Mouse (Mus musculus): ENCODE results near the gene Plpp4.

Plpp4 gene

GRCm38 (mm10) chr7:129301622-129302021 is 44.8 kb downstream of the Plpp4 start:
- no peak for DNase-seq (ENCODE audit: low read depth, low spot score)

- no peak for DNase-seq (ENCODE audit: low read depth, low spot score)
Observed at GRCm38 (mm10) chr7:129303356-129303755, 46.5 kb downstream of the Plpp4 start.

- DNase-seq (ENCODE audit: low read depth, low spot score) = no peak
Observed at GRCm38 (mm10) chr7:129307042-129307825, 50.4 kb downstream of the Plpp4 start.

- DNase-seq (ENCODE audit: low read depth, low spot score) = no peak
Observed at GRCm38 (mm10) chr7:129308661-129309060, 51.8 kb downstream of the Plpp4 start.

GRCm38 (mm10) chr7:129312521-129312920 is 55.7 kb downstream of the Plpp4 start:
- no peak for DNase-seq (ENCODE audit: low read depth, low spot score)

- DNase-seq (ENCODE audit: low read depth, low spot score) = no peak
Observed at GRCm38 (mm10) chr7:129313969-129314368, 57.1 kb downstream of the Plpp4 start.

GRCm38 (mm10) chr7:129340096-129340495 is 83.3 kb downstream of the Plpp4 start:
- no peak for DNase-seq (ENCODE audit: low read depth, low spot score)

- DNase-seq (ENCODE audit: low read depth, low spot score) = no peak
Observed at GRCm38 (mm10) chr7:129355561-129355960, 98.7 kb downstream of the Plpp4 start.

GRCm38 (mm10) chr7:129375306-129375705 is 118.5 kb downstream of the Plpp4 start:
- DNase-seq (ENCODE audit: low read depth, low spot score) = no peak

- no peak for DNase-seq (ENCODE audit: low read depth, low spot score)
Observed at GRCm38 (mm10) chr7:129385149-129385548, 128.3 kb downstream of the Plpp4 start.

- DNase-seq (ENCODE audit: low read depth, low spot score) = no peak
Observed at GRCm38 (mm10) chr7:129392835-129393489, 136.1 kb downstream of the Plpp4 start.

GRCm38 (mm10) chr7:129396561-129396960 is 139.7 kb downstream of the Plpp4 start:
- DNase-seq (ENCODE audit: low read depth, low spot score) = no peak

GRCm38 (mm10) chr7:129399071-129399470 is 142.2 kb downstream of the Plpp4 start:
- no peak for DNase-seq (ENCODE audit: low read depth, low spot score)

GRCm38 (mm10) chr7:129402695-129403364 is 146.0 kb downstream of the Plpp4 start:
- no peak for DNase-seq (ENCODE audit: low read depth, low spot score)

- DNase-seq (ENCODE audit: low read depth, low spot score) = no peak
Observed at GRCm38 (mm10) chr7:129406069-129406468, 149.2 kb downstream of the Plpp4 start.

GRCm38 (mm10) chr7:129412695-129413094 is 155.9 kb downstream of the Plpp4 start:
- no peak for DNase-seq (ENCODE audit: low read depth, low spot score)

- DNase-seq (ENCODE audit: low read depth, low spot score) = no peak
Observed at GRCm38 (mm10) chr7:129415179-129415578, 158.3 kb downstream of the Plpp4 start.

GRCm38 (mm10) chr7:129421181-129421580 is 164.3 kb downstream of the Plpp4 start:
- DNase-seq (ENCODE audit: low read depth, low spot score) = no peak

GRCm38 (mm10) chr7:129425554-129425953 is 168.7 kb downstream of the Plpp4 start:
- DNase-seq (ENCODE audit: low read depth, low spot score) = no peak

GRCm38 (mm10) chr7:129428794-129429193 is 172.0 kb downstream of the Plpp4 start:
- no peak for DNase-seq (ENCODE audit: low read depth, low spot score)

- no peak for DNase-seq (ENCODE audit: low read depth, low spot score)
Observed at GRCm38 (mm10) chr7:129429903-129430302, 173.1 kb downstream of the Plpp4 start.

All from CD4-positive helper T cell, adult 2 months (primary cell).